Mouse (Mus musculus) limb, embryonic 11.5 days (tissue): Measurements from ENCODE around the gene Cyp4a32. TPM values are rescaled to one million over a fixed set of nuclear protein-coding genes. Genes with fewer than 3 reads are reported as not detected.
"Not testable (repeated sequence)": the region's sequence is repeated elsewhere in the genome, so short reads cannot be mapped to it uniquely, and the experiment has no call there.

Experiments
- ATAC-seq: fragments of 200-750 bp; cut with Nextera tagmentation; 2 replicates; pipeline ENCODE4 v1.8.0; 2017; ENCODE audit warnings: low read depth; ENCODE audit not compliant: insufficient number of reproducible peaks, low FRiP score, low TSS enrichment
- DNase-seq: peaks from one replicate; pipeline ENCODE4 v3.0.0-alpha.2; 2015; ENCODE audit warnings: low spot score
- H3K27ac ChIP-seq: fragments of 300-500 bp; sonication (generic); replicated peaks from 2 replicates; pipeline ENCODE4 v1.5.1; 2014; ENCODE audit warnings: low read depth, mild to moderate bottlenecking, low read length
- H3K27me3 ChIP-seq: fragments of 300-500 bp; sonication (generic); 2 replicates; pipeline ENCODE4 v1.6.1; 2014; ENCODE audit warnings: mild to moderate bottlenecking, low read length, mixed read lengths; ENCODE audit not compliant: control insufficient read depth, insufficient read depth
- H3K36me3 ChIP-seq: fragments of 300-500 bp; sonication (generic); 2 replicates; pipeline ENCODE4 v1.6.1; 2014; ENCODE audit warnings: mild to moderate bottlenecking, low read length, moderate library complexity, mixed read lengths; ENCODE audit not compliant: control insufficient read depth, insufficient read depth
- H3K4me1 ChIP-seq: fragments of 300-500 bp; sonication (generic); 2 replicates; pipeline ENCODE4 v1.6.1; 2014; ENCODE audit warnings: low read length, mixed read lengths; ENCODE audit not compliant: control insufficient read depth, insufficient read depth
- H3K4me2 ChIP-seq: fragments of 300-500 bp; sonication (generic); 2 replicates; pipeline ENCODE4 v1.6.1; 2014; ENCODE audit warnings: low read depth, mild to moderate bottlenecking, moderate library complexity; ENCODE audit not compliant: severe bottlenecking
- H3K4me3 ChIP-seq: fragments of 300-500 bp; sonication (generic); 2 replicates; pipeline ENCODE4 v1.5.1; 2014; ENCODE audit warnings: low read depth, low read length
- H3K9ac ChIP-seq: fragments of 300-500 bp; sonication (generic); 2 replicates; pipeline ENCODE4 v1.6.1; 2014; ENCODE audit warnings: mild to moderate bottlenecking, low read length
- H3K9me3 ChIP-seq: fragments of 300-500 bp; sonication (generic); 2 replicates; pipeline ENCODE4 v1.6.1; 2016; ENCODE audit warnings: low read length; ENCODE audit not compliant: control insufficient read depth
- WGBS: fragments of 180-500 bp; shearing (Covaris S2); extraction: QIAGEN DNeasy Blood & Tissue Kit; methylation state at CpG from one replicate; pipeline ENCODE4 v1.1.7; 2014; 5-methylcytosine and 5-hydroxymethylcytosine counted together
- polyA plus RNA-seq: library from polyadenylated mRNA; unstranded; fragments of >200 nt; fragmentation: Nextera tagmentation; extraction: Ambion mirVana; gene quantifications from 2 replicates; pipeline ENCODE4 v1.2.1, GENCODE M21; 2014

Cyp4a32 gene
- polyA plus RNA-seq, result not detected in 2 replicates

- not testable (repeated sequence) for H3K27ac ChIP-seq, H3K36me3 ChIP-seq, ATAC-seq, H3K4me3 ChIP-seq, H3K4me2 ChIP-seq, H3K9ac ChIP-seq, H3K4me1 ChIP-seq, DNase-seq, H3K9me3 ChIP-seq, H3K27me3 ChIP-seq
- 88% methylated on average over 7 of the region's 8 CpGs for WGBS
Measured at GRCm38 (mm10) chr4:115600611-115601010, at the start of gene Cyp4a32. Gene Cyp4a32, plus strand, starts transcription at chr4:115600969.

- Histone ChIP-seq H3K27me3 (no peaks in the 10 kb centered on the region), H3K4me1 (no peaks in the 10 kb centered on the region), H3K4me3 (no peak overlapping the region), H3K4me2 (no peak overlapping the region), H3K36me3 (no peaks in the 10 kb centered on the region), H3K9me3 (no peaks in the 10 kb centered on the region), H3K27ac (no peak overlapping the region), H3K9ac (no peak overlapping the region)
- ATAC-seq (no peak), DNase-seq (no peak)
- WGBS, result 88% methylated on average over 3 of the region's 3 CpGs
Measured at GRCm38 (mm10) chr4:115552726-115553125, 48.0 kb upstream of the Cyp4a32 start.

DNA sequence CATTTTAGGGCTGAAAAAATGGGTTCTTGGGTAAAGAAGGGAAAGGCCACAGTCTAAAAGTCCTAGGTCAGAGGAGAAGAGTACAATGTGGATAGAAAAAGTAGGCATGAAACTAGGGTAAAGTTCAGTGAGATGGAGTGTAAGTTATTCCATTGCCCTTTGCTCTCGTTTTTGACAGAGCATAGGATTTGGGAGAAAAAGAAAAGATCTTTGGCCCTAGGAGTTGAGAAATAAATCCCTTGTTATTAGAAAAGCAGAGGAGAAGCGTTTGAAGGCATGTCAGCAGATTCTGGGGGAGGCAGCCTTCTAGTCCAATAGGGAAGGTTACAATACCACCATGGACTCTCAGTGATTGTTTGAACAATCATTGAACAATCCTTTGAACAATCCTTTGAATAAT, 45.3 kb upstream of the Cyp4a32 start:
- 78% methylated on average over 2 of the region's 2 CpGs for WGBS
- H3K9me3 ChIP-seq, result no peaks in the 10 kb centered on the region
- DNase-seq, result no peak
- no peaks in the 10 kb centered on the region for H3K4me1 ChIP-seq
- no peak for ATAC-seq
- H3K36me3 ChIP-seq, result no peaks in the 10 kb centered on the region
- no peak overlapping the region for H3K4me2 ChIP-seq
- H3K27me3 ChIP-seq, result no peaks in the 10 kb centered on the region
- H3K4me3 ChIP-seq, result no peak overlapping the region
- H3K27ac ChIP-seq, result no peak overlapping the region
- no peak overlapping the region for H3K9ac ChIP-seq

GRCm38 (mm10) chr4:115557861-115558561, 42.8 kb upstream of the Cyp4a32 start:
- Histone ChIP-seq H3K27me3 (no peaks in the 10 kb centered on the region), H3K4me2 (no peak overlapping the region), H3K27ac (no peak overlapping the region), H3K36me3 (no peaks in the 10 kb centered on the region), H3K9me3 (no peaks in the 10 kb centered on the region), H3K4me3 (no peak overlapping the region), H3K4me1 (no peaks in the 10 kb centered on the region), H3K9ac (no peak overlapping the region)
- DNase-seq (no peak), ATAC-seq (no peak)
- WGBS, result 69% methylated on average over 4 of the region's 4 CpGs

- H3K27ac ChIP-seq, H3K4me1 ChIP-seq, DNase-seq, ATAC-seq, H3K4me2 ChIP-seq, H3K36me3 ChIP-seq, H3K27me3 ChIP-seq, H3K9me3 ChIP-seq, H3K4me3 ChIP-seq, H3K9ac ChIP-seq: not testable (repeated sequence)
- WGBS, result 68% methylated on average over 5 of the region's 5 CpGs
Measured at GRCm38 (mm10) chr4:115561236-115561635, 39.5 kb upstream of the Cyp4a32 start.

- Histone ChIP-seq H3K36me3 (no peaks in the 10 kb centered on the region), H3K27ac (no peak within 1 kb of the TSS), H3K4me1 (no peaks in the 10 kb centered on the region), H3K4me2 (no peak within 1 kb of the TSS), H3K4me3 (no peak within 1 kb of the TSS), H3K27me3 (no peaks in the 10 kb centered on the region), H3K9me3 (no peaks in the 10 kb centered on the region), H3K9ac (no peak within 1 kb of the TSS)
- 84% methylated on average over 3 of the region's 3 CpGs for WGBS
- ATAC-seq, result no peak
- no peak for DNase-seq
Measured at GRCm38 (mm10) chr4:115563401-115563800, 37.4 kb upstream of the Cyp4a32 start, which contains the start of gene Cyp4a31. Gene Cyp4a31, plus strand, starts transcription at chr4:115563649.

DNA sequence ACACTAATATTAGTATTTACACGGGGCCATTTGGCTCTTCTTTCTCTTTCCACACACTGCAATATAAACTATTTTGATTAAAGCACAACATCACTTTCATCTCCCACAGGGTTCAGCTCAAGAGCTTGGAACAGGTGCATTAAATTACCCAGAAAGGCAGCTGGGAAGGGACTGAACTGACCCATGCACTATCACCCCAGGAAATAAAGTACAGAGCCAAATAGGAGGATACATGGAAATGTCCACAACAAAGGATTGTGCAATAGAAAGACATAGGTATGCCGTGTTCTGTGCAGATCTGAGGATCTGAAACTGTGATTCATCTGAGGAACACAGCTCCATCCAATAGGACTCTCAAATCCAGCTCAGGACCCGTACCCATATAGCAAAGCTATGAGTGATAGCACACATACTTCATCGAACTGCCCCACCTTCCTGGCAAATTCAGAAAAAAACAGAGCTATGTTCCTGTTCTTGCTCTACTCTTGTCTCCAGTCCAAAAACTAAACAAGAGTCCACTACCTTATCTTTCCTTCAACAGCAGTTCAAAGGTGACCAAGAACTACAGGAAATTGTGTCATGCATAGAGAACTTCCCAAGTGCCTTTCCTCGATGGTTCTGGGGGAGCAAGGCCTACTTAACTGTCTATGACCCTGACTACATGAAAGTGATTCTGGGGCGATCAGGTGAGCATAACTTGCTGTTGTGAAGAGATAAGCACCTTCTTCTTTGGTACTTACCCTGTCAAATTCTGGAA, 36.1 kb upstream of the Cyp4a32 start:
- not testable (repeated sequence) for H3K9ac ChIP-seq, H3K9me3 ChIP-seq, H3K4me3 ChIP-seq, H3K4me1 ChIP-seq, DNase-seq, ATAC-seq, H3K4me2 ChIP-seq, H3K27ac ChIP-seq, H3K36me3 ChIP-seq, H3K27me3 ChIP-seq
- WGBS, result 85% methylated on average over 6 of the region's 6 CpGs

- H3K9ac ChIP-seq, result no peak overlapping the region
- no peaks in the 10 kb centered on the region for H3K4me1 ChIP-seq
- no peak overlapping the region for H3K4me2 ChIP-seq
- WGBS, result 82% methylated on average over 3 of the region's 3 CpGs
- H3K27ac ChIP-seq, result no peak overlapping the region
- no peak for ATAC-seq
- DNase-seq, result no peak
- no peaks in the 10 kb centered on the region for H3K36me3 ChIP-seq
- H3K4me3 ChIP-seq, result no peak overlapping the region
- H3K9me3 ChIP-seq, result no peaks in the 10 kb centered on the region
- no peaks in the 10 kb centered on the region for H3K27me3 ChIP-seq
Measured at GRCm38 (mm10) chr4:115575255-115575654, 25.5 kb upstream of the Cyp4a32 start.
